Comparison of ENCODE assay signal across 1 mouse cellular context in the genomic region with DNA sequence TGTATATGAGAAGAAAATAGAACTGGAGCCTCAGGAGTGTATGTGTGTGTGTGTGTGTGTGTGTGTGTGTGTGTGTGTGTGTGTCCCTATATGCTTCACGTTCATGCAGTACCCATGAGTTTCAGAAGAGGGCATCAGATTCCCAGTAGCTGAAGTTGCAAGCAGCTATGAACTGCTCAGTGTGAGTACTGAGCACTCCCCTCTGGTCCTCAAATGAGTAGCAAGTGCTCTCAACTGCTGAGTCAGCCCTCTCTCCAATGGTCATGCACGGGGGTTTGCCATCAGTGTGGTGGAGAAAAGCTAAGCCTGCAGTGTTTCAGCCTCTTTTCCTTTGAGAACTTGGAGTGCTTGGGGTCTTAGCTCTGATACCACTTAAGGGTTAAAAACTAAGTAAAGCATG.
A peak's percentile ranks its signal among the peaks of the same experiment; 100 is the strongest.
TF ChIP-seq lines count a peak whose summit lies in the region.

No protein-coding gene starts in this region.

TF ChIP-seq in CH12.LX, 34 proteins besides CTCF, POLR2A, EP300 and RAD21 (continued from another document):
- peak; percentile 90; the same call in 1 of the 2 replicates for TF ChIP-seq MAFK (IDR thresholded peaks at IDR 0.05; ENCODE audit: insufficient replicate concordance, low read length)
